Mouse (Mus musculus): ENCODE measurements around the gene Gm37240. TPM values are rescaled to one million over a fixed set of nuclear protein-coding genes. Genes with fewer than 3 reads are reported as not detected.

Gene Gm37240
- total and polyA plus RNA-seq, 3 experiments = not detected

DNA sequence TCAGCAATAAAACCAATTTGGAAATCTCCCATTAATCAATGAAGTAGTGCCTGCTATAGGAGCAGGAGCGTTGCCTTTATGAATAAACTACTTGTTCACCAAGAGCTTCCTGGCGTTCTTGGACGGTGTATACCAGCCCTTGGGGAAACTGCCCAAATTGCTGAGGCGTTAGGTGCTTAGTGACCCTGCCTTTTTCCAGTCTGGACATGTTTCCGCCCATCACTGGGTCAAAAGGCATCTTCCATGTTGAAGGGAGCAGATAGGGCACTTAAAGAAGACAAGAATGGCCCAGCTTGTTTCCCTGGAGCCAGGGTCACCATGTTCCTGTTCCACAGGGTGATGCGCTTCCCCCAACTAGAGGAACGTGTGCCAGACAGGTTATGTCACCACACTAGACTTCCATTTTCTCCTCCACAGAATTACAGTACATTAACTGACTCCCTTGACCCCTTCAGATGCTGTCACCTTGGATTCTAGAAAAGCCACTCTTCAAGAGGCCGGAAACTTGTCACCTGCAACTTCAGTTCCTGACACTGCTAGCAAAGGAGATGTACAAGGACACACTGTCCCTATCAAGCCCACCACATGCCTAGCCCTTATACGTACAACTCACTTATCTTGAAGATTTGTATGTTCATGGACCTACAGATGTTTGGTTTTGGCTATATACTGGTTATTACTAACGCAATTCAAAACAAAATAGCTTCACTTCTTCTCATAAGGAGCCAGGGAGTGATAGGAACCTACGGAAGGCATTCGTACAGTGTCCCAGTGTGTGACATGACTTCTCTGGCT is 1412.1 kb downstream of the Gm37240 start:
- H3K36me3 ChIP-seq (replicated peaks) = peaks cover 20% of the 10 kb centered on the region
- DNase-seq (ENCODE audit: low spot score) = no peak
- ATAC-seq (ENCODE audit: extremely low read depth, insufficient number of reproducible peaks, low FRiP score, poor library complexity, severe bottlenecking) = no peak
- no peak overlapping the region for H3K4me3 ChIP-seq (ENCODE audit: low read depth, low read length)
- H3K9me3 ChIP-seq (replicated peaks) = no peaks in the 10 kb centered on the region
- peaks cover 77% of the 10 kb centered on the region for H3K4me1 ChIP-seq (ENCODE audit: insufficient read depth, low read depth, low read length)
- TF ChIP-seq TAL1 (conservative IDR thresholded peaks at IDR 0.05; ENCODE audit: low read depth, low read length) (no peak), GATA1 (IDR thresholded peaks at IDR 0.05; ENCODE audit: borderline replicate concordance, low read length) (no peak), GATA2 (IDR thresholded peaks at IDR 0.05; ENCODE audit: borderline replicate concordance, low read depth, low read length) (no peak), CTCF (IDR thresholded peaks at IDR 0.05; ENCODE audit: low read depth, low read length) (no peak), POLR2AphosphoS5 (IDR thresholded peaks at IDR 0.05; ENCODE audit: insufficient replicate concordance, low read depth, low read length) (no peak)
- H3K27me3 ChIP-seq (ENCODE audit: insufficient read depth, low read length) = peaks cover 37% of the 10 kb centered on the region

DNA sequence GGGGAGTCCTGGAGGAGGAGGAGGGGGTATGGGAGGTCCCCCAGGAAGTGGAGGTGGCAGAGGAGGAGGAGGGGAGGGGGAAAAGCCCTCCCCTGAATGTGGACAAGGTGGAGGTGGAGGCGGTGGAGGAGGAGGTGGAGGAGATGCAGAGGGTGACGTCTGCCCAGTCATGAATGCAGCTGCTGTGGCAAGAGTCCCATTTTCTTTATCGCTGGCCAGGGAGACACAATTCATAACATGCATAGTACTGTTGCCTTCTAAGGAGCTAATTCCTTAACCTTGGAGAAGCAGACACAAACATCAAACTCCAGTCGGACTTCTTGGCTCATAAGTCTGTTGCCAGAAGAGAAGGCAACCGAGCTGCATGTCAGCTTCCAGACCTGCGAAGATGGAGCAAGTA is 1412.9 kb downstream of the Gm37240 start:
- TF ChIP-seq GATA1 (IDR thresholded peaks at IDR 0.05; ENCODE audit: borderline replicate concordance, low read length) (no peak), GATA2 (IDR thresholded peaks at IDR 0.05; ENCODE audit: borderline replicate concordance, low read depth, low read length) (no peak), CTCF (IDR thresholded peaks at IDR 0.05; ENCODE audit: low read depth, low read length) (no peak), POLR2AphosphoS5 (IDR thresholded peaks at IDR 0.05; ENCODE audit: insufficient replicate concordance, low read depth, low read length) (no peak), TAL1 (conservative IDR thresholded peaks at IDR 0.05; ENCODE audit: low read depth, low read length) (no peak)
- peaks cover 29% of the 10 kb centered on the region for H3K27me3 ChIP-seq (ENCODE audit: insufficient read depth, low read length)
- H3K36me3 ChIP-seq (replicated peaks) = peaks cover 23% of the 10 kb centered on the region
- no peak for DNase-seq (ENCODE audit: low spot score)
- no peak for ATAC-seq (ENCODE audit: extremely low read depth, insufficient number of reproducible peaks, low FRiP score, poor library complexity, severe bottlenecking)
- peaks cover 3% of the 10 kb centered on the region; the same call in 1 of the 2 replicates for H3K9me3 ChIP-seq (replicated peaks)
- H3K4me1 ChIP-seq (ENCODE audit: insufficient read depth, low read depth, low read length) = peaks cover 75% of the 10 kb centered on the region
- no peak overlapping the region for H3K4me3 ChIP-seq (ENCODE audit: low read depth, low read length)

GRCm38 (mm10) chr3:84472955-84473354 is 1414.4 kb downstream of the Gm37240 start:
- ATAC-seq (ENCODE audit: extremely low read depth, insufficient number of reproducible peaks, low FRiP score, poor library complexity, severe bottlenecking) = no peak
- peaks cover 15% of the 10 kb centered on the region for H3K27me3 ChIP-seq (ENCODE audit: insufficient read depth, low read length)
- H3K9me3 ChIP-seq (replicated peaks) = peaks cover 3% of the 10 kb centered on the region; the same call in 1 of the 2 replicates
- DNase-seq (ENCODE audit: low spot score) = no peak
- TF ChIP-seq CTCF (IDR thresholded peaks at IDR 0.05; ENCODE audit: low read depth, low read length) (no peak), GATA2 (IDR thresholded peaks at IDR 0.05; ENCODE audit: borderline replicate concordance, low read depth, low read length) (no peak), GATA1 (IDR thresholded peaks at IDR 0.05; ENCODE audit: borderline replicate concordance, low read length) (no peak), TAL1 (conservative IDR thresholded peaks at IDR 0.05; ENCODE audit: low read depth, low read length) (no peak), POLR2AphosphoS5 (IDR thresholded peaks at IDR 0.05; ENCODE audit: insufficient replicate concordance, low read depth, low read length) (no peak)
- H3K4me3 ChIP-seq (ENCODE audit: low read depth, low read length) = no peak overlapping the region; the same call in 1 of the 2 replicates
- H3K4me1 ChIP-seq (ENCODE audit: insufficient read depth, low read depth, low read length) = peaks cover 75% of the 10 kb centered on the region
- H3K36me3 ChIP-seq (replicated peaks) = peaks cover 27% of the 10 kb centered on the region

DNA sequence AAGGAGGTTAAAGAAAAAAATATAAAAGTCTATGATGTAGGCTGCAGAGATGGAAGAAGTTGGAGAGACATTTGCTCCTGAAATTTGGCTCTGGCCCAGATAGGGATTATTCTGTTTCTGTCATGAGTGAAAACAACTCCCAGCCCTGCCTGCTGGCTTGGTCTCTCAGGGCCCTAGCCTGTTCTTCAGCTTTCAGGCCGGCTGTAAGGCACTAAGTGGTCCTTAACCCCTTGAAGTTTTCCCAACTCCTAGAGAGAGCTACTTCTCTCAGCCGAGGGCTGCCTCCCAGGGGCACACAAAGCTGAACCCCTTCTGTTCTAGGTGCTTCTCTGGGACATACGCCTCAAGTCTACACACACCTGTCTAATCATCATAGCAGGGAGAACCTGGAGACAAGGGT is 1414.8 kb downstream of the Gm37240 start:
- ATAC-seq (ENCODE audit: extremely low read depth, insufficient number of reproducible peaks, low FRiP score, poor library complexity, severe bottlenecking) = no peak
- peaks cover 27% of the 10 kb centered on the region for H3K36me3 ChIP-seq (replicated peaks)
- H3K4me1 ChIP-seq (ENCODE audit: insufficient read depth, low read depth, low read length) = peaks cover 75% of the 10 kb centered on the region

GRCm38 (mm10) chr3:84471146-84471545 is 1416.2 kb downstream of the Gm37240 start:
- Histone ChIP-seq H3K36me3 (replicated peaks) (peaks cover 27% of the 10 kb centered on the region), H3K27me3 (ENCODE audit: insufficient read depth, low read length) (peaks cover 10% of the 10 kb centered on the region), H3K4me3 (ENCODE audit: low read depth, low read length) (no peak overlapping the region), H3K4me1 (ENCODE audit: insufficient read depth, low read depth, low read length) (peaks cover 80% of the 10 kb centered on the region), H3K9me3 (replicated peaks) (peaks cover 3% of the 10 kb centered on the region; the same call in 1 of the 2 replicates)
- ATAC-seq (ENCODE audit: extremely low read depth, insufficient number of reproducible peaks, low FRiP score, poor library complexity, severe bottlenecking) (peak; percentile 43), DNase-seq (ENCODE audit: low spot score) (no peak)
- TF ChIP-seq TAL1 (conservative IDR thresholded peaks at IDR 0.05; ENCODE audit: low read depth, low read length) = peak; percentile 54
- TF ChIP-seq CTCF (IDR thresholded peaks at IDR 0.05; ENCODE audit: low read depth, low read length) = no peak

More for the DNA sequence above, 1414.8 kb downstream of the Gm37240 start:
- Histone ChIP-seq H3K9me3 (replicated peaks) (peaks cover 3% of the 10 kb centered on the region; the same call in 1 of the 2 replicates), H3K4me3 (ENCODE audit: low read depth, low read length) (no peak overlapping the region; the same call in 1 of the 2 replicates), H3K27me3 (ENCODE audit: insufficient read depth, low read length) (peaks cover 10% of the 10 kb centered on the region)
- no peak for DNase-seq (ENCODE audit: low spot score)
- TF ChIP-seq GATA2 (IDR thresholded peaks at IDR 0.05; ENCODE audit: borderline replicate concordance, low read depth, low read length) (no peak), CTCF (IDR thresholded peaks at IDR 0.05; ENCODE audit: low read depth, low read length) (no peak), POLR2AphosphoS5 (IDR thresholded peaks at IDR 0.05; ENCODE audit: insufficient replicate concordance, low read depth, low read length) (no peak), TAL1 (conservative IDR thresholded peaks at IDR 0.05; ENCODE audit: low read depth, low read length) (no peak), GATA1 (IDR thresholded peaks at IDR 0.05; ENCODE audit: borderline replicate concordance, low read length) (no peak)

GRCm38 (mm10) chr3:84468111-84468453 is 1419.2 kb downstream of the Gm37240 start:
- ATAC-seq (ENCODE audit: extremely low read depth, insufficient number of reproducible peaks, low FRiP score, poor library complexity, severe bottlenecking) (peak; percentile 72), DNase-seq (ENCODE audit: low spot score) (no peak)
- TF ChIP-seq GATA1 (IDR thresholded peaks at IDR 0.05; ENCODE audit: borderline replicate concordance, low read length) = no peak
- no peak for TF ChIP-seq GATA2 (IDR thresholded peaks at IDR 0.05; ENCODE audit: borderline replicate concordance, low read depth, low read length)
- TF ChIP-seq POLR2AphosphoS5 (IDR thresholded peaks at IDR 0.05; ENCODE audit: insufficient replicate concordance, low read depth, low read length) = no peak
- TF ChIP-seq TAL1 (conservative IDR thresholded peaks at IDR 0.05; ENCODE audit: low read depth, low read length) = no peak
- no peak for TF ChIP-seq CTCF (IDR thresholded peaks at IDR 0.05; ENCODE audit: low read depth, low read length)
- H3K27me3 ChIP-seq (ENCODE audit: insufficient read depth, low read length) = no peaks in the 10 kb centered on the region
- peaks cover 3% of the 10 kb centered on the region; the same call in 1 of the 2 replicates for H3K9me3 ChIP-seq (replicated peaks)
- peaks cover 63% of the 10 kb centered on the region for H3K4me1 ChIP-seq (ENCODE audit: insufficient read depth, low read depth, low read length)
- peaks cover 24% of the 10 kb centered on the region for H3K36me3 ChIP-seq (replicated peaks)
- peak overlapping the region; percentile 44; the same call in 1 of the 2 replicates for H3K4me3 ChIP-seq (ENCODE audit: low read depth, low read length)
